In the genomic region with DNA sequence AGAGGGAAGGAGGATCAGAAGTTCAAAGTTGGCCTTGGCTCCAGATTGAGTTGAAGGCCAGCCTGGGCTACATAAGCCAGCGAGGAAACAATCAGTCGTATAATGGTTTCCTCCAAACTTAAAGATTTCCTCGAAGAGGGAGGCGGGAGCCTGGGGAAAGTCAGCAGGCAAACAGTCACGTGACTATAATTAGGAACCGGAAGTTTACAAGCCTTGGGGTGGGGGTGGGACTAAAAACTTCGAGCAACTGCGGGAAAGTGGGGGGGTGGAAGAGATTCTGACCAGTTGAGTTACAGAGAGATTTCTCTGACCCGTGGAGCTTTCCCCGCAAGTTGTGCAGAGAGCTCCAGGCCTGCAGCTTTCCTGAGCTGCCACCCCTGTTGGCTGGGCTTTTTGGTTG, we compare ENCODE assay signal across 21 mouse cellular contexts. TPM values are rescaled to one million over a fixed set of nuclear protein-coding genes. Genes with fewer than 3 reads are reported as not detected.
DNase-seq lines count a peak whose midpoint lies in the region; ATAC-seq and TF ChIP-seq lines count a peak whose summit lies in the region.
"Had no signal": no experiment of that assay in that cellular context is flagged by ENCODE, and none has a peak within 500 bp of the region (broad histone marks: within the 10 kb centered on the region; RNA-seq: fewer than 3 reads in every experiment).

No protein-coding gene starts in this region.

- TF ChIP-seq POLR2A in kidney, adult 2 months (IDR thresholded peaks at IDR 0.05; ENCODE audit: low read depth, low read length) = no peak

- TF ChIP-seq CTCF in kidney, postnatal 0 days (IDR thresholded peaks at IDR 0.05; ENCODE audit: low read depth) = no peak
- no peak for TF ChIP-seq CTCF in kidney, adult 2 months (conservative IDR thresholded peaks at IDR 0.05; ENCODE audit: insufficient read depth, insufficient read length, low read depth, low read length)

- no peak overlapping the region for H3K27ac ChIP-seq in kidney, postnatal 0 days
- H3K27ac ChIP-seq in kidney, adult 2 months (ENCODE audit: insufficient read depth, low read depth, low read length) = no peak overlapping the region
- no peak overlapping the region for H3K27ac ChIP-seq in midbrain, embryonic 11.5 days (ENCODE audit: low read depth, low read length)
- H3K27ac ChIP-seq in midbrain, embryonic 14.5 days (replicated peaks; ENCODE audit: low read depth, low read length) = no peak overlapping the region
- H3K27ac ChIP-seq: embryonic facial prominence, embryonic 12.5 days; forebrain, embryonic 12.5 days; heart, embryonic 15.5 days; hindbrain, embryonic 15.5 days; liver, embryonic 15.5 days; midbrain, embryonic 10.5 days had no signal

- H3K9me3 ChIP-seq in kidney, postnatal 0 days (replicated peaks; ENCODE audit: low read length) = no peaks in the 10 kb centered on the region
- no peaks in the 10 kb centered on the region for H3K9me3 ChIP-seq in midbrain, embryonic 11.5 days (ENCODE audit: control insufficient read depth, low read length)
- H3K9me3 ChIP-seq in midbrain, embryonic 14.5 days (ENCODE audit: control insufficient read depth, low read length) = no peaks in the 10 kb centered on the region
- H3K9me3 ChIP-seq: embryonic facial prominence, embryonic 12.5 days; forebrain, embryonic 12.5 days; heart, embryonic 15.5 days; hindbrain, embryonic 15.5 days; liver, embryonic 15.5 days; midbrain, embryonic 10.5 days had no signal

- no peak overlapping the region for H3K4me3 ChIP-seq in kidney, postnatal 0 days (replicated peaks; ENCODE audit: low read depth, low read length)
- H3K4me3 ChIP-seq in kidney, adult 2 months (ENCODE audit: insufficient read depth, low read depth, low read length) = no peak overlapping the region
- H3K4me3 ChIP-seq in midbrain, embryonic 11.5 days (ENCODE audit: low read depth, low read length) = no peak overlapping the region
- no peak overlapping the region for H3K4me3 ChIP-seq in midbrain, embryonic 14.5 days (replicated peaks; ENCODE audit: low read depth, low read length)
- H3K4me3 ChIP-seq: embryonic facial prominence, embryonic 12.5 days; forebrain, embryonic 12.5 days; heart, embryonic 15.5 days; hindbrain, embryonic 15.5 days; liver, embryonic 15.5 days; midbrain, embryonic 10.5 days had no signal

- peak; percentile 58 for DNase-seq in kidney, postnatal 0 days (ENCODE audit: low spot score)
- no peak for DNase-seq in kidney, adult 2 months
- DNase-seq in midbrain, embryonic 11.5 days (ENCODE audit: low spot score, missing footprints) = peak; percentile 12
- DNase-seq in midbrain, embryonic 14.5 days = no peak
- peak; percentile 60 for DNase-seq in ZHBTc4 (ENCODE audit: low read depth, low spot score)
- DNase-seq in urinary bladder, postnatal 10 days (ENCODE audit: low spot score) = no peak
- DNase-seq: adrenal gland, postnatal 36 days; cerebellum, adult 11 months; cerebellum, adult 9-11 months; heart, postnatal 36 days; kidney, adult 8-10 months; kidney, postnatal 36 days had no signal

- no peak overlapping the region for H3K9ac ChIP-seq in kidney, postnatal 0 days (ENCODE audit: low read depth, low read length)
- H3K9ac ChIP-seq in midbrain, embryonic 11.5 days (ENCODE audit: low read length) = no peak overlapping the region
- H3K9ac ChIP-seq in midbrain, embryonic 14.5 days (replicated peaks; ENCODE audit: low read length) = no peak overlapping the region
- H3K9ac ChIP-seq: embryonic facial prominence, embryonic 12.5 days; forebrain, embryonic 12.5 days; heart, embryonic 15.5 days; hindbrain, embryonic 15.5 days; liver, embryonic 15.5 days had no signal

- 45% methylated on average over 10 of the region's 10 CpGs for WGBS in kidney, postnatal 0 days
- 57% methylated on average over 10 of the region's 10 CpGs for WGBS in kidney, adult 2 months
- 77% methylated on average over 10 of the region's 10 CpGs for WGBS in midbrain, embryonic 11.5 days
- WGBS in midbrain, embryonic 14.5 days = 84% methylated on average over 10 of the region's 10 CpGs

- no peaks in the 10 kb centered on the region for H3K36me3 ChIP-seq in kidney, postnatal 0 days (ENCODE audit: insufficient read depth, low read length)
- H3K36me3 ChIP-seq in kidney, adult 2 months (ENCODE audit: control insufficient read depth, insufficient read depth, low read length) = no peaks in the 10 kb centered on the region
- H3K36me3 ChIP-seq in midbrain, embryonic 11.5 days (ENCODE audit: control insufficient read depth, insufficient read depth, low read length) = no peaks in the 10 kb centered on the region
- H3K36me3 ChIP-seq in midbrain, embryonic 14.5 days (ENCODE audit: control insufficient read depth, insufficient read depth, low read length) = no peaks in the 10 kb centered on the region
- H3K36me3 ChIP-seq: embryonic facial prominence, embryonic 12.5 days; forebrain, embryonic 12.5 days; heart, embryonic 15.5 days; hindbrain, embryonic 15.5 days; liver, embryonic 15.5 days; midbrain, embryonic 10.5 days had no signal

- no peak; the same call in 1 of the 2 replicates for ATAC-seq in kidney, postnatal 0 days (replicated peaks; ENCODE audit: low FRiP score, low read depth)
- ATAC-seq in midbrain, embryonic 11.5 days (ENCODE audit: low FRiP score) = no peak
- ATAC-seq in midbrain, embryonic 14.5 days (ENCODE audit: low FRiP score, low TSS enrichment) = no peak
- ATAC-seq in erythroid progenitor cell, adult 5-6 weeks (replicated peaks; ENCODE audit: low FRiP score, poor library complexity, severe bottlenecking) = no peak
- ATAC-seq: CD4-positive, CD25-positive, alpha-beta regulatory T cell, adult 4 months had no signal

- no peak overlapping the region for H3K4me2 ChIP-seq in kidney, postnatal 0 days (ENCODE audit: low read length)
- H3K4me2 ChIP-seq in midbrain, embryonic 11.5 days = no peak overlapping the region
- no peak overlapping the region for H3K4me2 ChIP-seq in midbrain, embryonic 14.5 days (ENCODE audit: low read length)
- H3K4me2 ChIP-seq: embryonic facial prominence, embryonic 12.5 days; forebrain, embryonic 12.5 days; heart, embryonic 15.5 days; hindbrain, embryonic 15.5 days; liver, embryonic 15.5 days had no signal

- peaks cover 8% of the 10 kb centered on the region; the same call in 1 of the 2 replicates for H3K4me1 ChIP-seq in kidney, postnatal 0 days (replicated peaks; ENCODE audit: insufficient read depth, low read length)
- H3K4me1 ChIP-seq in kidney, adult 2 months (ENCODE audit: control insufficient read depth, insufficient read depth, low read length) = no peaks in the 10 kb centered on the region
- H3K4me1 ChIP-seq in midbrain, embryonic 11.5 days (ENCODE audit: control insufficient read depth, insufficient read depth, low read length) = peaks cover 2% of the 10 kb centered on the region; the same call in 1 of the 2 replicates
- no peaks in the 10 kb centered on the region for H3K4me1 ChIP-seq in midbrain, embryonic 14.5 days (ENCODE audit: control insufficient read depth, insufficient read depth, low read length)
- H3K4me1 ChIP-seq: embryonic facial prominence, embryonic 12.5 days; forebrain, embryonic 12.5 days; heart, embryonic 15.5 days; hindbrain, embryonic 15.5 days; liver, embryonic 15.5 days; midbrain, embryonic 10.5 days had no signal

- no peaks in the 10 kb centered on the region for H3K27me3 ChIP-seq in kidney, postnatal 0 days (ENCODE audit: insufficient read depth, low read length)
- no peaks in the 10 kb centered on the region for H3K27me3 ChIP-seq in kidney, adult 2 months (replicated peaks; ENCODE audit: control insufficient read depth, insufficient read depth, low read length)
- no peaks in the 10 kb centered on the region for H3K27me3 ChIP-seq in midbrain, embryonic 11.5 days (ENCODE audit: control insufficient read depth, insufficient read depth, low read length)
- no peaks in the 10 kb centered on the region for H3K27me3 ChIP-seq in midbrain, embryonic 14.5 days (ENCODE audit: control insufficient read depth, insufficient read depth, low read length)
- H3K27me3 ChIP-seq: embryonic facial prominence, embryonic 12.5 days; forebrain, embryonic 12.5 days; heart, embryonic 15.5 days; hindbrain, embryonic 15.5 days; liver, embryonic 15.5 days had no signal

RNA-seq across cellular contexts. Expression of a gene that starts 11.0 kb away (rescaled TPM):
- polyA plus RNA-seq in kidney, postnatal 0 days (2015; fragmentation: Nextera tagmentation; extraction: Ambion mirVana) = 83.0 and 87.4 TPM in 2 replicates
- polyA plus RNA-seq in kidney, adult 2 months (2012; rRNA removed) = 5.4 and 6.1 TPM in 2 replicates
- polyA plus RNA-seq in midbrain, embryonic 11.5 days (2014; fragmentation: Nextera tagmentation; extraction: Ambion mirVana) = 272 and 287 TPM in 2 replicates
- 242 and 295 TPM in 2 replicates for polyA plus RNA-seq in midbrain, embryonic 14.5 days (2014; fragmentation: Nextera tagmentation; extraction: Ambion mirVana)
- not detected in 2 replicates for total RNA-seq in erythroid progenitor cell, adult 5-6 weeks (2015; ENCODE audit: low replicate concordance)
- total RNA-seq in erythroid progenitor cell, adult 5-6 weeks (2017; ENCODE audit: low replicate concordance) = not detected in 2 replicates
- total RNA-seq: neutrophil, adult 5-6 weeks had no signal
- polyA plus RNA-seq: CD4-positive, CD25-positive, alpha-beta regulatory T cell, adult 4 months had no signal

Comparison
In these comparisons a context has a peak if more than half of its experiments do, and no peak if none do; other contexts are left out.
1. DNase-seq: peak in kidney, postnatal 0 days (single experiment), midbrain, embryonic 11.5 days (single experiment) and ZHBTc4 (single experiment); none in kidney, adult 2 months (single experiment), midbrain, embryonic 14.5 days (single experiment) and urinary bladder, postnatal 10 days (single experiment).
2. RNA of a gene that starts 11.0 kb away (polyA plus RNA-seq): 272 to 287 TPM in midbrain, embryonic 11.5 days, 242 to 295 TPM in midbrain, embryonic 14.5 days and 83.0 to 87.4 TPM in kidney, postnatal 0 days; 5.4 to 6.1 TPM in kidney, adult 2 months; every median in the first group is over 10 times any median in the second.